Mouse (Mus musculus) midbrain, embryonic 15.5 days (tissue): ENCODE measurements at regions not wholly inside any gene's neighbourhood (a gene's known extent, or its start where the extent isn't known, plus 50 kb on each side); places are given as distances from the start of the nearest gene placed in this dataset.
A peak's percentile ranks its signal among the peaks of the same experiment; 100 is the strongest.

Source experiments
- ATAC-seq: fragments of 200-750 bp; cut with Nextera tagmentation; replicated peaks from 2 replicates; pipeline ENCODE4 v1.8.0; 2017; ENCODE audit warnings: moderate TSS enrichment
- H3K27ac ChIP-seq: fragments of 300-500 bp; sonication (generic); 2 replicates; pipeline ENCODE4 v1.5.1; 2015; ENCODE audit warnings: mild to moderate bottlenecking, inconsistent platforms
- H3K27me3 ChIP-seq: fragments of 300-500 bp; sonication (generic); replicated peaks from 2 replicates; pipeline ENCODE4 v1.6.1; 2015; ENCODE audit warnings: inconsistent platforms
- H3K36me3 ChIP-seq: fragments of 300-500 bp; sonication (generic); replicated peaks from 2 replicates; pipeline ENCODE4 v1.6.1; 2015; ENCODE audit warnings: inconsistent platforms
- H3K4me1 ChIP-seq: fragments of 300-500 bp; sonication (generic); 2 replicates; pipeline ENCODE4 v1.6.1; 2015; ENCODE audit warnings: inconsistent platforms
- H3K4me2 ChIP-seq: fragments of 300-500 bp; sonication (generic); 2 replicates; pipeline ENCODE4 v1.6.1; 2015; ENCODE audit warnings: inconsistent platforms, mild to moderate bottlenecking, moderate library complexity
- H3K4me3 ChIP-seq: fragments of 300-500 bp; sonication (generic); 2 replicates; pipeline ENCODE4 v1.5.1; 2015; ENCODE audit warnings: mild to moderate bottlenecking, inconsistent platforms
- H3K9ac ChIP-seq: fragments of 300-500 bp; sonication (generic); 2 replicates; pipeline ENCODE4 v1.6.1; 2015; ENCODE audit warnings: mild to moderate bottlenecking, inconsistent platforms
- H3K9me3 ChIP-seq: fragments of 300-500 bp; sonication (generic); 2 replicates; pipeline ENCODE4 v1.6.1; 2016; ENCODE audit warnings: inconsistent platforms
- WGBS: fragments of 180-500 bp; shearing (Covaris S2); methylation state at CpG from one replicate; pipeline ENCODE4 v1.1.7; 2015; ENCODE audit warnings: mixed read lengths; 5-methylcytosine and 5-hydroxymethylcytosine counted together

GRCm38 (mm10) chr2:48412683-48413440 is 401.0 kb upstream of the Acvr2a start:
- no peak for ATAC-seq
- 86% methylated on average over 4 of the region's 4 CpGs for WGBS
- Histone ChIP-seq H3K9me3 (no peaks in the 10 kb centered on the region), H3K4me3 (no peak overlapping the region), H3K36me3 (no peaks in the 10 kb centered on the region), H3K4me2 (no peak overlapping the region), H3K27ac (no peak overlapping the region), H3K9ac (no peak overlapping the region), H3K4me1 (no peaks in the 10 kb centered on the region), H3K27me3 (no peaks in the 10 kb centered on the region)

- Histone ChIP-seq H3K4me3 (no peak overlapping the region), H3K9me3 (no peaks in the 10 kb centered on the region), H3K36me3 (no peaks in the 10 kb centered on the region), H3K4me1 (no peaks in the 10 kb centered on the region), H3K27ac (no peak overlapping the region), H3K27me3 (no peaks in the 10 kb centered on the region), H3K4me2 (no peak overlapping the region), H3K9ac (no peak overlapping the region)
- WGBS = 26% methylated on average over 10 of the region's 10 CpGs
- no peak for ATAC-seq
These were observed 399.1 kb upstream of the Acvr2a start for GRCm38 (mm10) chr2:48414596-48415481.

- 50% methylated on average over 3 of the region's 3 CpGs for WGBS
- Histone ChIP-seq H3K27me3 (no peaks in the 10 kb centered on the region), H3K9ac (no peak overlapping the region), H3K4me2 (no peak overlapping the region), H3K36me3 (no peaks in the 10 kb centered on the region), H3K4me1 (no peaks in the 10 kb centered on the region), H3K9me3 (no peaks in the 10 kb centered on the region), H3K27ac (no peak overlapping the region), H3K4me3 (no peak overlapping the region)
- ATAC-seq = no peak
These were observed 397.6 kb upstream of the Acvr2a start for GRCm38 (mm10) chr2:48416207-48416750.

GRCm38 (mm10) chr2:48417000-48417596 is 396.8 kb upstream of the Acvr2a start:
- H3K4me2 ChIP-seq = no peak overlapping the region
- H3K36me3 ChIP-seq = no peaks in the 10 kb centered on the region
- H3K9ac ChIP-seq = no peak overlapping the region
- H3K27me3 ChIP-seq = no peaks in the 10 kb centered on the region
- no peak overlapping the region for H3K4me3 ChIP-seq
- H3K9me3 ChIP-seq = no peaks in the 10 kb centered on the region
- no peak for ATAC-seq
- no peaks in the 10 kb centered on the region for H3K4me1 ChIP-seq
- 48% methylated on average over 4 of the region's 4 CpGs for WGBS
- no peak overlapping the region for H3K27ac ChIP-seq

GRCm38 (mm10) chr2:48420791-48421190 is 393.1 kb upstream of the Acvr2a start:
- H3K36me3 ChIP-seq = no peaks in the 10 kb centered on the region
- H3K4me2 ChIP-seq = no peak overlapping the region
- no peaks in the 10 kb centered on the region for H3K27me3 ChIP-seq
- 92% methylated on average over 3 of the region's 3 CpGs for WGBS
- H3K4me1 ChIP-seq = peaks cover 26% of the 10 kb centered on the region
- no peak overlapping the region for H3K9ac ChIP-seq
- no peaks in the 10 kb centered on the region for H3K9me3 ChIP-seq
- ATAC-seq = no peak
- no peak overlapping the region for H3K27ac ChIP-seq
- no peak overlapping the region for H3K4me3 ChIP-seq

- H3K27ac ChIP-seq = peak overlapping the region; percentile 78
- H3K4me2 ChIP-seq = peak overlapping the region; percentile 35
- peak; percentile 89 for ATAC-seq
- no peak overlapping the region for H3K9ac ChIP-seq
- WGBS = 8% methylated on average over 9 of the region's 9 CpGs
- no peaks in the 10 kb centered on the region for H3K36me3 ChIP-seq
- H3K4me1 ChIP-seq = peaks cover 32% of the 10 kb centered on the region
- H3K27me3 ChIP-seq = no peaks in the 10 kb centered on the region
- H3K9me3 ChIP-seq = no peaks in the 10 kb centered on the region
- H3K4me3 ChIP-seq = no peak overlapping the region
These were observed 390.0 kb upstream of the Acvr2a start for GRCm38 (mm10) chr2:48423861-48424442.

- Histone ChIP-seq H3K9me3 (no peaks in the 10 kb centered on the region), H3K27ac (peak overlapping the region; percentile 78), H3K27me3 (no peaks in the 10 kb centered on the region), H3K9ac (no peak overlapping the region), H3K4me1 (peaks cover 32% of the 10 kb centered on the region), H3K4me2 (peak overlapping the region; percentile 35), H3K4me3 (no peak overlapping the region), H3K36me3 (no peaks in the 10 kb centered on the region)
- ATAC-seq = peak; percentile 24; the same call in 1 of the 2 replicates
- WGBS = 14% methylated on average over 9 of the region's 9 CpGs
These were observed 389.3 kb upstream of the Acvr2a start for GRCm38 (mm10) chr2:48424562-48424961.

- no peak for ATAC-seq
These were observed 388.5 kb upstream of the Acvr2a start for GRCm38 (mm10) chr2:48425200-48426090.

GRCm38 (mm10) chr2:48432545-48432944 is 381.4 kb upstream of the Acvr2a start:
- no peaks in the 10 kb centered on the region for H3K9me3 ChIP-seq
- no peak for ATAC-seq
- H3K9ac ChIP-seq = no peak overlapping the region
- no peak overlapping the region for H3K27ac ChIP-seq
- no peaks in the 10 kb centered on the region for H3K4me1 ChIP-seq
- H3K36me3 ChIP-seq = no peaks in the 10 kb centered on the region
- H3K27me3 ChIP-seq = no peaks in the 10 kb centered on the region
- no peak overlapping the region for H3K4me3 ChIP-seq
- WGBS = 88% methylated on average over 1 of the region's 1 CpGs
- H3K4me2 ChIP-seq = no peak overlapping the region

More at GRCm38 (mm10) chr2:48425200-48426090, 388.5 kb upstream of the Acvr2a start:
- H3K9me3 ChIP-seq = no peaks in the 10 kb centered on the region
- no peak overlapping the region for H3K4me3 ChIP-seq
- WGBS = 9% methylated on average over 12 of the region's 12 CpGs
- no peaks in the 10 kb centered on the region for H3K27me3 ChIP-seq
- H3K27ac ChIP-seq = peak overlapping the region; percentile 46
- H3K4me1 ChIP-seq = peaks cover 32% of the 10 kb centered on the region
- no peaks in the 10 kb centered on the region for H3K36me3 ChIP-seq
- no peak overlapping the region for H3K9ac ChIP-seq
- peak overlapping the region; percentile 22; the same call in 1 of the 2 replicates for H3K4me2 ChIP-seq

- 0 out of 2 replicates have a peak overlapping the region, but pooled peaks have one; percentile 25 for H3K27ac ChIP-seq
- WGBS = 37% methylated on average over 11 of the region's 11 CpGs
These were observed 372.5 kb upstream of the Acvr2a start for GRCm38 (mm10) chr2:48441296-48441990.

More at GRCm38 (mm10) chr2:48441296-48441990, 372.5 kb upstream of the Acvr2a start:
- peaks cover 12% of the 10 kb centered on the region for H3K4me1 ChIP-seq
- H3K9me3 ChIP-seq = no peaks in the 10 kb centered on the region
- H3K4me2 ChIP-seq = no peak overlapping the region
- no peak overlapping the region for H3K4me3 ChIP-seq
- peak; percentile 78 for ATAC-seq
- no peak overlapping the region for H3K9ac ChIP-seq
- H3K36me3 ChIP-seq = no peaks in the 10 kb centered on the region
- H3K27me3 ChIP-seq = no peaks in the 10 kb centered on the region
